Mouse (Mus musculus) hematopoietic stem cell, adult 5-6 weeks (primary cell): ENCODE results near the gene Hdac7. TPM values are rescaled to one million over a fixed set of nuclear protein-coding genes. Genes with fewer than 3 reads are reported as not detected.

ENCODE experiments used
- ATAC-seq, 2 experiments: fragments of 125-278 bp in 1 of 2; replicated peaks in 1 of 2; 2 replicates each; pipeline ENCODE4 v1.8.0; 2016 to 2017; ENCODE audit warnings: inconsistent platforms in 2 of 2, mild to moderate bottlenecking in 2 of 2, moderate number of reproducible peaks in 2 of 2, low read depth in 1 of 2, moderate TSS enrichment in 1 of 2; ENCODE audit not compliant: low FRiP score in 2 of 2, poor library complexity in 2 of 2, severe bottlenecking in 2 of 2, insufficient read depth in 1 of 2, low TSS enrichment in 1 of 2
- total RNA-seq: library from RNA; stranded (forward); fragments of 172-1452, 232-1000 nt; gene quantifications from 2 replicates; pipeline ENCODE4 v1.2.3, GENCODE M21; 2017

The Hdac7 gene
- total RNA-seq, 1 experiment from 2014 or later: 18.9 TPM

DNA sequence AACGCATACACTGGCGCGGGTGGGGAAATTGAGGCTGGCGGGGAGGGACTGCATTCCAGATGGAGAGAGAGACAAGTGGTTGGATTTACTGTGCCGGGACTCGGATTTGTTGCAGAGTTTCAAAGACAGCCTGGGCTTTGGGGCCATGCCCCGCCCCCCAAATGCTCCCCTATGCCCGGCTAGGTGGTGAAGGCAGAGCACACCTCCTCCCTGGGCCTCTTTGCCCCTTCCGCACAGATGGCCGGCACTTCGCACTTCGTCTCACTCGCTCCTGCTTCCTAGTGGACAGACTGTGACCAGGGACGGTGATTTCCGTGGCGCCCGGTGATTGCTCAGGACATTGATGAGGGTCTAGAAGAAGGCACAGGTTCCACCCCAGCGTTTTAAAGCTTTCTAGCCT lies 76.1 kb downstream of the Hdac7 start:
- peak; percentile 24 to 33; a peak in 2 of 4 replicates for ATAC-seq

DNA sequence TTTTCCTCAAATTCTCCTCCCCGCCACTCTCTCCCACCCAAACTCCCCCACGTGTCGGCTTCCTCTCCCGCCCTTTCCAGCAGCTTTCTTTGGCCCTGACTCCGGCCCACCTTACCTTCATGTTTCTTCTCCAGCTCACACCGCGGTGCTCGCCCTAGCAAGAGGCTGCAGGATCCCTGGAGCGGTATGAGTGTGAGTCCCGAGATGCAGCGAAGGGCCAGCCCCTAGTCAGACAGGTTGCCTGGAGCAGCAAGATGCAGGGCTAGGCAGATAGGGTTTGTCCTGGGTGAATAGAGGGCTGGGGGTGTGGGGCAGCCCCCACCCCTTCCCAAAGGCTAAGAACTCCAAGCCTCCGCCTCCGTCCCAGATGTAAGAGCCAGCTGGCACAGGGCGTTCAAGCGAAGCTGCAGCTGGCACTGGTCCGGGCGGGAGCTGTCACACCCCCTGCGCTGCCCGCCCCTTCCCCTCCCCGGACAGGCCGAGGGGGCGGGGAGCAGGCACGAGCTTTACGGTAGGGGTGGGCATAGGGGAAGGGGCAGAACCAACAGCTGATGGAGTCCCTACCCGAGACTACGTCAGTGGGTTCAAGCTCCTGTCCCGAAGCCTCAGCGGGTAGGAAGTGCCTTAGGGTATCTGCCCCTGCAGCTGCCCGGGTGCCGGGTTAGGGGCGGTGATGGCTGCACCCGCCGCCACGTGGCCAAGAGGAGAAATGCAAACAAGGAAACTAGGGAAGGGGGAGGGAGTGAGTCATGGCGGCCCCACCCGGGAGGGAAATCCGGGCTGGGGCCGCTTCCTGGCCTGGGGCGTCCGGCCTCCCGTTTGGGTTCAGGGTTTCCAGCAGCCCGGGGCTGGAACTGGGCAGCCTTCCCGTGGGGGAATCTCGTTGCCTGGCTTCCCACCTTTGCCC lies 76.8 kb downstream of the Hdac7 start, which contains the start of gene Rapgef3:
Gene Rapgef3 (minus strand): TSS at position 693 of the 907 bp plus-strand sequence.
- peak; percentile 80 to 82 for ATAC-seq

DNA sequence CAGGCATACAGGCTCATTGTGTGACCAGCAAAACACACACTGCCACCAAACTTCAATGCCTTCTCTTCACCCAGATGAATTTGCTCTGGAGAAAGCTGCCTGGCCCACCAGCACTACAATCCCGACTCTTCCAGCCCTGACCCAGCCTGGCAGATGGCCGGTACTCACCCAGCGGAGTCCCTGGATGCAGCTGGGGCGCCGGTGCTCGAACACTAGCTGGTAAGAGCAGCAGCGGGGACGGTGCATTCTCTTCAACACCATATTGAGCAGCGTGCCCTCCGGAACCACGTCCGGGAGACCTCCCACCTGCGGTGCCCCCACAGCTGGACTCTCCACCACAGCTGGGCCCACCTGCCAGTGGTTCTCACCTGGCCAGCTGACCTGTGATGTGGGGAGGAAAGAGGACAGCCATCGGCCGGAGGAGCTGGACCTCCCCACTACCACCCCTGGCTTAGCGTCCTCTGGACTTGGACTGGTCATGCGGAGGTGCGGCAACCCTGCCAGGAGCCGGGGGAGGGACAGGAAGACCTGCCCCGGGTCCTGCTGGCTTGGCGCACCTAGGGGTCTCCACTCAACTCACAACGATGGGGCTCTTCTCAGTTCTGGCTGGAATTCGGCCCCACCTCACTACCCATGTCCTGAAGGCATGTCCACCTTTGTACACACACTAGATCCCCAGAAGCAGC lies 77.6 kb downstream of the Hdac7 start:
- peak in 1 of 2 experiments; percentile 32; a peak in 1 of 4 replicates for ATAC-seq

GRCm38 (mm10) chr15:97766194-97766593 lies 78.1 kb downstream of the Hdac7 start:
- no peak for ATAC-seq

- no peak for ATAC-seq
These were observed 79.1 kb downstream of the Hdac7 start for GRCm38 (mm10) chr15:97765090-97765794.

DNA sequence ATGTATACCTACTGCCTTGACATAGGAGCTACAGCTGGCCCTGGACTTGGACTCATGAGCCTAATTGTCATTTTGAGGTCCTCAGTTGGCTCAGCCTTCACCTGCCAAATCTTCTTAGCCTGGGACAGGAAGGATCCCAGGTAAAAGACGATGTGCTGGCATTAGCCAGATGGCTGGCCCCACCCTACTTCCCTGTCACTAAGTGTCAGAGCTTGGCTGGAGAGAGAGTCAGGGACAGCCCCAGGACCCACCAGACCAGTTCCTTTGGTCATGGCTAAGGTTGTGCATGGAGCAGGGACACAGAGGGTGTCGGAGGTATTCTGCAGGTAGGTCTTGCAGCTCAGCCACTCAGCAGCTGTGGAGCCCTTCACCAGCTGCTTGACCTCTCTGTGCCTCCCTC lies 79.8 kb downstream of the Hdac7 start:
- ATAC-seq: no peak

- no peak for ATAC-seq
These were observed 80.8 kb downstream of the Hdac7 start for GRCm38 (mm10) chr15:97763256-97764049.

DNA sequence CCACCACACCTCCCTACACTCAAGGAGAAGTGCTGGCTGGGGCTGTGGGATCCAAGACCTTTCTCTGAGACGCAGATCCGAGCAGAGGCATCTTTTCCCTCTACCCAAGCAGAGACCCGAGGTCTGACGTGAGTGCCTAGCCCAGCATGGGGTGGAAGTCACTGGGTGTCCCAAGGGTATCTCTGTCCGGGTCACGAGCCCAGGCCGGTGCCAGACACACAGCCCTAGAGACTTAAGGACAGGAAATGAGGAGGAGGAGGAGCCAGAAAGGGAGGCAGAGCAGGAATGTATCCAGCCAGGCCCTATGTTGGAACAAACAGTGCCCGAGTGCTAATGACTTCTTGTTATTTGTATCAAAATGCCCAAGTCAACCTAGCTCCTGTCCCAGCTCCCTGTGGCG lies 81.6 kb downstream of the Hdac7 start:
- ATAC-seq: no peak

DNA sequence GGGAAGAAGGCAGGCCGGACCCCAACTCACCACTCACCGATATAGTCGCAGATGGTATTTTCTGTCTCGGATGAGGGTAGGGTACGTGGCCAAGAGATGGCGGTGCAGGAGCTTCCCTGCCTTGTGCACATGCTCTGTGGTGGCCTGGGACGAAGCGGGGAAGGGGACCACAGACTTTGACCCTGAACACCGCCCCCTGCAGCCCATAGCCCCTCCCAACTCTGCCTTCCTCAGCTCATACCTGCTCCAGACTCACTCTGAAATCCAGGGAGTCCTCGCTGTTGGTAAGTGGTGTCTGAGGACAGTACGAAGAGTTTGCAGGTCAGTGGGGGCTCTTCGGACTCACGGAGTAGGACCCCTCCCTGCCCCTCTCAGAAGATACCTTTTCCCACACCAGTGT lies 82.9 kb downstream of the Hdac7 start:
- ATAC-seq: no peak

- ATAC-seq: no peak
These were observed 83.3 kb downstream of the Hdac7 start for GRCm38 (mm10) chr15:97760952-97761351.

DNA sequence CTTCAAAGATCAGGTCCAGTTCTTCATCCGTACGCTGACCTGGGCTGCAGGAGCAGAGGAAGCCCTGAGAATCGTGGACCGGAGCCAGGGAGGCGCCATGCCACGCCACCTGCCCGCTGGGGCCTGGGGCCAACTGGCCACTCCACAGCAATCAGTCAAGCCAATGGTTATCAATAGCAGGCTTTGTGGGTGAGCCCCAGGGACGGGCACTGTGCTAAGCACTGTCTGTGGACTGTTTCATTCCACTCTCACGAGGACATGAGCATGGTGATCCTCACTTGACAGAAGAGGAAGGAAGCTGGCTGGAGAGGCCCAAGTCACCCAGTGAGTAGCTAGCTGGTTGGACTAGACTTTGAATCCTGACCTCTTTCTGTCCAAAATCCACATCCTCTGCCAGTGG lies 84.3 kb downstream of the Hdac7 start:
- ATAC-seq: no peak

DNA sequence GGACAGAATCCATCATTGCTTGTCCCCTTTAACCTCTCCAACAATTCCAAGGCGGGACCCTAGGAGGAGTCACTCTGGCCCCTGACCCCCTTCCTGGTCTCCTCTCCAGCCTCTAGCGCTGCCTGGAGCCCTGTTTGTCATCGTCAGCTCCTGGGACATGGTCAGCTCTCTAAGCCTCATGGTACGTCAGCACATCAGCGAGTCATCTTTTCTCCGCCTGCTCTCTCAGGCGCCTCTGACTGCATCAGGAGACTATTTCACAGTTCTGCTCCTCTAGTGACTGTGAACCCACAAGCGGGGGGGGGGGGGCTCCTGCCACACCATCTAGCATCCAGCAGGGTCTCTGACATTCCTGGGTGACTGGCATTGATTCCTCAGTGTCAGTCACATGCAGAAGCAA lies 88.9 kb downstream of the Hdac7 start:
- ATAC-seq: no peak

GRCm38 (mm10) chr15:97754476-97754875 lies 89.8 kb downstream of the Hdac7 start:
- no peak for ATAC-seq

GRCm38 (mm10) chr15:97752491-97752890 lies 91.8 kb downstream of the Hdac7 start:
- ATAC-seq: no peak

- no peak for ATAC-seq
These were observed 92.6 kb downstream of the Hdac7 start for GRCm38 (mm10) chr15:97751676-97752075.

- ATAC-seq: peak; percentile 84 to 87
These were observed 93.6 kb downstream of the Hdac7 start for GRCm38 (mm10) chr15:97750697-97751096.

- no peak for ATAC-seq
These were observed 94.5 kb downstream of the Hdac7 start for GRCm38 (mm10) chr15:97749841-97750240.
